Mouse (Mus musculus) CD4-positive, CD25-positive, alpha-beta regulatory T cell, adult 4 months (primary cell): ENCODE results near the gene Rsph10b. TPM values are rescaled to one million over a fixed set of nuclear protein-coding genes. Genes with fewer than 3 reads are reported as not detected.

Experiments
- ATAC-seq: one replicate; pipeline ENCODE4 v1.8.0; 2017
- polyA plus RNA-seq, 2 experiments: library from polyadenylated mRNA; unstranded; fragments of 100-300 nt; shearing (Covaris generic); gene quantifications; one replicate each; pipeline ENCODE4 v1.2.1; 2017

Rsph10b gene
- polyA plus RNA-seq, result under 1 TPM; 0.62 to 0.75 TPM

GRCm38 (mm10) chr5:143932831-143933230, at the start of gene Rsph10b:
Gene Rsph10b, plus strand, starts transcription at chr5:143933035.
- ATAC-seq, result no peak

GRCm38 (mm10) chr5:143885274-143885673, 47.6 kb upstream of the Rsph10b start:
- no peak for ATAC-seq

GRCm38 (mm10) chr5:143890741-143891140, 42.1 kb upstream of the Rsph10b start:
- no peak for ATAC-seq

- ATAC-seq, result no peak
These were observed 40.5 kb upstream of the Rsph10b start for GRCm38 (mm10) chr5:143892255-143892886.

- ATAC-seq, result no peak
These were observed 39.4 kb upstream of the Rsph10b start for GRCm38 (mm10) chr5:143893396-143893795.

- no peak for ATAC-seq
These were observed 35.1 kb upstream of the Rsph10b start, which contains the start of gene Ankrd61 for GRCm38 (mm10) chr5:143897635-143898330. Gene Ankrd61, minus strand, starts transcription at chr5:143897685.

GRCm38 (mm10) chr5:143902111-143902510, 30.7 kb upstream of the Rsph10b start:
- ATAC-seq, result no peak

GRCm38 (mm10) chr5:143903813-143904212, 29.0 kb upstream of the Rsph10b start:
- ATAC-seq, result no peak

- no peak for ATAC-seq
These were observed 26.4 kb upstream of the Rsph10b start for GRCm38 (mm10) chr5:143906429-143906828.

GRCm38 (mm10) chr5:143908926-143909325, 23.9 kb upstream of the Rsph10b start:
- no peak for ATAC-seq

GRCm38 (mm10) chr5:143909417-143910400, 23.1 kb upstream of the Rsph10b start, which contains the start of the genes Aimp2 and Pms2:
Gene Aimp2, minus strand, starts transcription at chr5:143909847.
Gene Pms2, plus strand, starts transcription at chr5:143909964.
- ATAC-seq, result peak; percentile 98

GRCm38 (mm10) chr5:143916221-143916620, 16.6 kb upstream of the Rsph10b start:
- ATAC-seq, result no peak

GRCm38 (mm10) chr5:143917418-143917817, 15.4 kb upstream of the Rsph10b start:
- peak; percentile 81 for ATAC-seq

- no peak for ATAC-seq
These were observed 14.7 kb upstream of the Rsph10b start for GRCm38 (mm10) chr5:143918120-143918519.

GRCm38 (mm10) chr5:143924781-143925452, 7.9 kb upstream of the Rsph10b start:
- ATAC-seq, result no peak

GRCm38 (mm10) chr5:143927875-143928274, 5.0 kb upstream of the Rsph10b start, which contains the start of gene Gm42421:
Gene Gm42421, plus strand, starts transcription at chr5:143928175.
- no peak for ATAC-seq

- ATAC-seq, result no peak
These were observed 3.5 kb upstream of the Rsph10b start for GRCm38 (mm10) chr5:143929291-143929690.

- no peak for ATAC-seq
These were observed 2.2 kb upstream of the Rsph10b start for GRCm38 (mm10) chr5:143930656-143931055.

GRCm38 (mm10) chr5:143931863-143932580, 813 bp upstream of the Rsph10b start:
- ATAC-seq, result no peak

GRCm38 (mm10) chr5:143933414-143933813, 579 bp downstream of the Rsph10b start:
- no peak for ATAC-seq

GRCm38 (mm10) chr5:143933875-143934274, 1.0 kb downstream of the Rsph10b start:
- no peak for ATAC-seq
